Mouse (Mus musculus) hindlimb bud, embryonic 11.5 days (tissue): ENCODE data around the gene Rarres1.

Experiments
- DNase-seq: peaks from one replicate; pipeline ENCODE4 v3.0.0-alpha.2; 2012; ENCODE audit warnings: low read depth, low spot score; ENCODE audit errors: extremely low spot score

The Rarres1 gene

DNA sequence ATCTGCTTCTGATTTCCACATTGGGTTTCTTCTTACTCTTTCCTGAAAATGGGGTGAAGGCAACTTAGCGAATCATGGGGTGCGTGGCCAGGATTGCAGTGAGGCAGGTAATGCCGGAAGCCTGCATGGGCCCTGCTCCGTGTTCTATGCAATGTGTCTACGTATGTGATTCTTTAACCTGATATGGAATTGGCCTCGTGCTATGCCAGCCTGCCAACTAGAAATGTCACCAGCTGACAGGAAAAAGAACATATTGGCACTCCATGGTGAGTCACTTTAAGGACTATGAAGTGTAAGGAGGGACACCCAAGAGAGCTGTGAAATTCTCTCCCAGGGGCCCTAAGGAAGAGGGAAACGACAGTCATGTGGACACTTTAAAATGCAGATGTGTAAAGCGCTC is 22.2 kb downstream of the Rarres1 start:
- no peak for DNase-seq

DNA sequence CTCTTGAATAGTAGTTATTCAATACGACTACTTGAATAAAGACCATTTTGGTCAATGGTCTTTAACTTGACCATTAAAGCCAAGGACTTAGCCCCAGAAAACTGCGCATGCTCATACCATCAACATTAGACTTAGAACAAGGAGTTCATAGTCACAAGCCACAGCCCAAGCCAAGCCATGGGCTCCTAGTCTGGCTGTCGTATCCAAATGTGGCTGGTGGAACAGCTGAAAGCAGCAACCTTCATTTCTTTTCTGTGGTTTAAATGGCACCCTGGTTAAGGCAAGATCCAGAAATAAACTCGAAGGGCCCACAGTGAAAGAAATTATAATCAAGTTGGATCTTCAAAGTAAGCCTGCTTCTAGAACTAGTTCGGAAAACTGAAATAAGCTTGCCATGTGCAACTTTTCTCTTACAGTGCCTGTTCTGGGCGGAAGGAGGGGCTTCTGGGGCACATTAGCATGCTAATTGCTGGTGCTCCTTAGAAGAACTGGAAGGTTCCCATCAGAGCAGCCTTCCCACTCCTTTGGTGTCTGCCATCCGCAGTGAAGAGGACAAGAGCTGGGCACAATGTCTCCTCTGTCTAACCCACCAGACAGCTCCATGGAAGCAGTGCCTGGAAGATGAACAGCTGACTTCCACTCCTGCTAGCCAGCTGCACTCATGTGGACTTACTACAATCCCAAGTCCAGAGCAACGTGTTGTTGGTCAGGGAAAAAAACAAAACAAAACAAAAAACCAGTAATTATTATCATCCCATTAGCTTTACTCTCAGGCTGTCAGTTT is 23.0 kb downstream of the Rarres1 start:
- DNase-seq, result no peak

DNA sequence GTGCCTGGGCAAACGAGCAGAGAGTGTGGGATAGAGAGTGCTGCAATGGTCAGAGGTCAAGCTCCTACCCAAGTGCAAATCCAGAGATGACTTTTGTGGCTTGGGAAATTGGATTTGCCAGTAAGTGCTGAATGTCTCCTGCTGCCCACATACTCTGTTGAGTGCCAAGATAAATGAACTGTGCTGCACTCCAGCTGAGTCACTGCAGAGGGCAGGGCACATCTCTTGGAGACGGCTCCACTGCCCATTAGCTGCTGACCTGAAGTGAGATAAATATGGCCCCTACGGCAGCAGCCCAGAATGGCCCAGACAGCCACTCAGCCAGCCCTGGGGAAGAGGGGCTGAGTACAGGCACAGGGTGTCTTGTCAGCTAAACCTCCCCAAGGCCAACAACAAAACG is 25.2 kb downstream of the Rarres1 start:
- no peak for DNase-seq

DNA sequence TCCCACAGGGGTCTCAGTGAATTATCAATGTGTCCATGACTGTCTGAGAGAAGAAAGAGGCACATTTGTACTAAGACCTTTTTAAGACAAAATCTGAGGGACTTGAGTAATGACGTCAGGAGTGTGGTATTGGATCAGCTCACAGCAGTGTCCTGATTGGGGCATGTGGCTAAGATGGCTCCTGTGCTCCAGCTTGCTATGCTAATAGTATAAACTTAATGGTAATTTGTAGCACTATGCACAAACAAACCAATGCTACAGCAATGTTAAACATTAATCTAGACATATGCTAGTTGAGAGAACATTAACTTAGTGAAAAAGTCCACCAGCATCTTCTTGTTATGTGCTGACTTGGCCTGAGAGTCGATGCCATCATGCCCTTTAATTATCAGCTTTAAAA is 30.1 kb downstream of the Rarres1 start:
- DNase-seq, result no peak

DNA sequence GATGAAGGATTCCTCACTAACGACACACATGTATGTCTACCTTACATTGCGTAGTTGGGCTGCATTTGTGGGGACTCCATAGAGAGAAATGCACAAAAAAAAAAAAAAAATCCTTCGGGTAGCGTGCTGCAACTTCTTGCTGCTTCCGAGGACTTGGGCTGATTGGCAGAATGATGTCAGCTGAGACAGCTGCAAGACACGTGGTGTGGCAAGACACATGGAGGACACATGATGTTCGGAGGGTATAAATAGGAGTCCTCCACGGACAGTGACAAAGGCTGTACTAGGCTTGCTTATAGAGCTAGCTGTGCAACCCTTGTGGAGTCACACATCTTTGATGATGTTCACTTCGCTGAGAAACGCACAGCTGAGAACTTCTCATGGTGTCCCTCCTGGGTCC is 32.9 kb downstream of the Rarres1 start:
- DNase-seq, result no peak

DNA sequence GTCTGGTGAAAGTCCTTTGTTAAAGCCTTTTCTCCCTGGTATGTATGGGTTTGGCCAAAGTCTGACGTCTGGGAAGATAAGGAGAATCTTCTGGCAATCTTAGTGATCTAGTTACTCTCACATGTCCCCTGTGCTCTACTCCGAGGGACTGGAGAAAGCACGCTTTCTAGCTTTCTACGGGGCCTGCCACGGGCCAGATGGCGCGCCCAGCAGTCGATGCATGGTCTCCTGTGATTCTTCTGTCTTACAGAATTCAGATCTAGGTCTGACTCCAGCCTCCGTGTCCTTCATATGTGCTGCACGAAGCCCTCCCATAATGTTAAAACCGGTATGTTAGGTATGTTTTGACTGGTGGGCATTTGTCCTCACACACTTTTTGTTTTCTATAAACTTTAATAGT is 35.5 kb downstream of the Rarres1 start:
- DNase-seq, result no peak

DNA sequence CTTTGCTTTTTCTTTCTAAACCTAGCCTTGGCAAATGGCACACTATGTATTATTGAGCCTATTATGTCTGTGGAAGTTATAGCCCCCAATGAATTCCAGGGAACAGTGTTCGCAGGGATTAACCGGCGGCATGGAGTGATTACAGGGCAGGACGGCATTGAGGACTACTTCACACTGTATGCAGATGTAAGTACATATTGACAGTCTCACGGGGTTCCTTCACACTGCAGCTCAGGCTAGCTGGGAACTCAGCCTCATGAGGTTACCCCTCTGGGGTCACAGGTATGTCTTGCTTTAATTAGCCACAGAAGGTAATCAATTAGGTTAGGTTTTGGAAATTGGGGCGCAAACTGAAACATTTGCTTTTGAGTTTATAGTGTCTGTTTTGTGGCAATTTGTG is 41.9 kb downstream of the Rarres1 start:
- no peak for DNase-seq

DNA sequence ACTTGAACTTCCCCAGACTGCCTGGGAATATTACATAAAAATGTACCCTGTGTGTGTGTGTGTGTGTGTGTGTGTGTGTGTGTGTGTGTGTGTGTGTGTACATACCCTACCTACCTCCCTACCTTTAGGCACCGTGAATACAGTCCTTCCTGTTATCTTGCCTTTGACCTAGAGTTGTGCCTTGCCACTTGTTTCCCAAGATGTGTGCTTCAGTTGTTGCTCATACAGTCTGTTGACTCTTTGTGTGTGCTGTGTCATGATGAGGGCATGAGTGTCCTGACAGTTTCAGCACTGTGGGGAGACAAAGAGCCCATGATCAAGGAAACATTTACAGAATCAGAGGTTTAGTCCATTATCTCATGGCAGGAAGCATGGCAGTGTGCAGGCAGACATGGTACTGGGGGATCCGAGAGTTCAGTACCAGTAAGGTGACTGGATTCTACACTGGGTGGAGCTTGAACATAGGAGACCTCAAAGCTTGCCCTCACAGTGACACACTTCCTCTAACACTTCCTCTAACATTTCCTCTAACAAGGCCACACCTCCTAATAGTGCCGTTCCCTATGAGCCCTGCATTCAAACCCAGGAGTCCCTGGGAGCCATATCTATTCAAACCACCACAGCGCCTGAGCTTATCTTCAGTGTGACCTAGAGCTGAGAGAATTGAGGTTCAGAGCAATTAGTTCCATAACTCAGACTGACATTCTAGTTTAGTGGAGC is 43.8 kb downstream of the Rarres1 start:
- no peak for DNase-seq

DNA sequence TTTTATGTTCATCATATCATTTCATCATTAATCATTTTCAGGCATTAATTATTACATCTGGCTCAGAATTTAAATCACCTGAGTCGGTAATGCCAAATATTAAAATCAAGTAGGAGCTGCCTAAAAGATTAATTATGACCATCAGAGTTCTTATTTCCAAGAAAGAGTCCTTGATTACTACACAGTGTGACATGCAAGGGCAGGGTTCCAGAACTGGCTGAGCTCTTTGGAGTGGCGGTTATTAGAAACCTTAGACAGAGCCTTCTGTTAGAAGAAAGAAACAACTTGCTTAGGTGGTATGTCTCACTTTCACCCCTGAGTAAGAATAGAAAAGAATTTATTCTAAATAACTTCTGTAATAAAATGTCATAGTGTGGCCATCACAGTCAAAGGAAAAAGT is 48.0 kb downstream of the Rarres1 start:
- DNase-seq, result no peak

DNA sequence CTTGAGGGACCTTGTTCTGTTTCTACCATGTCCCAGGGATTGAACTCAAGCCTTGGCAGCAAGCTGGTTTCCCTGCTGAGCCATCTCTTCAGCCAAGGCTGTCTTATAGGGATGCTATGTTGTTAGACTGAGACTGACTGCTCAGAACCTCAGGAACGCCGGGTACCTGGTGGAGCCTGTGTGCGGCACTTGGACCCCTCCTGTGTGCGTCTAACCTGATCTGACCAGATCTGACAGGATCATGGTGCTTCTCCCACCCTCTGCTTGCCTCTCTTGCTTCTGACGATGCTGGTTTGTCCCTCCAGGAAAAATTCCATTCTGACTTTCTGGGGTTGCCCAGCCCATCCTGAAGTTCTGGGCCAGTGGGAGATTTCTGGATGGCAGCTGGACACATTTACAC is 48.7 kb downstream of the Rarres1 start:
- DNase-seq, result no peak

DNA sequence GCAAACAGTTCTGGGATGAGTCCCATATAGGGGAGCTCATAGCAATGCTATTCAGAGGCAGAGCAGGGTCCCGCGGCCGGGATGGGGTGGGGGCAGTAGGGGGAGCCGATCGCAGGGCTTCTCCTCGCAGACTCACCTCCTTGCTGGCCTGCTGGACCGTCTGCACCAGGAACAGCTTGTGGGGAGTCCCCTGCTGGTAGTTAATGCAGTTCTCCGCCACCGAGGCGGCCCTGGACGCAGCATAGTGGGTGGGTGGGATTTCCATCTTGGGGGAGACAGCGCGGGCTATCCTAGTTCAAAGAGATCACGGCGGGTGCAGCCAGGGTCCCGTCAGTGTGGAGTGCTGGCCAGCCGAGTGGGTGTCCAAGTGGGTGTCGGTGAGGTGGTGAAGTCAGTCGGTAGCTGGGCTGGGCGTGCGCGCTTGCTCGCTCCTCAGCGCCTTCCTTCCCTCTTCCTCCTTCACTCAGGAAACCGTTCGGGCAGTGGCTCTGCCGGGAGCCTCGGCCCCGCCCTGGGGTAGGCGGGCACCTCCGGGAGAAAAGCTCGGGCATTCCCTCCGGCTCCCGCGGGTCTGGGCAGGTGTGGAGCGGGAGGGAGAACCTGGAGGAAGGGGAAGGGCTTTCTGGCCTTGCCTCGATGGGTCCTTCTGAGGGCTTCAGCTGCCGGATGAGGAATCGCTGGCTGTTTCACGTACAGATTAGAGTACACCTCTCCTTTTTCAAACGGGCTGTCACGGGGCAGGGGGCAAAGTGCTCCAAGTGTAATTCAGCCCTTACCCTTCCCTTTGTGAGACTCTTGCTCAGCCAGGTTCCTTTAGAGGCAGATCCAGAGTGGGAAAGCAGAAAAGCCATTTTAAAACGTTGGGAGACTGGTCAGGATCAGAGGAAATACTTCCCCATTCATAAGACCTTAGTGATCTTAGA is 51.6 kb downstream of the Rarres1 start, which contains the start of gene Lxn:
Gene Lxn, minus strand, starts transcription at position 477 of the 923 bp plus-strand sequence.
- DNase-seq, result no peak

DNA sequence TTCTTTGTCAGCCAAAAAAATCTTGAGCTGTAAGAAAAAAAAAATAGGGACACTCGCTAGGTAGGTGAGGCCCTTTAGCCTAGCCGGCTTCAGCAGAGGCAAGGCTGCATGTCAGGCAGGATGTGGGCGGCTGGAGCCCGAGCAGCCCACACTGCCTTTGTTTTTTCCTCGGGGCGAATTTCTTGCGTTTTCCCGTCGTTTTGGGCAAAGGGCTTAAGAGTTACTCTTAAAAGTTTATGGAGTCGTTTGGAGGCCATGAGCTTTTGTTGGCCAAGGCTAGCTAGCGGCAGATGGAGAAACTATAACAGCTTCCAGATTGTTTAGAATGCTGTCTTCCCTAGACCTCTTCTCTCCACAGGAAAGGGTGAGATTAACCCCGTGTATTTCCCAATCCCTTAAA is 52.3 kb downstream of the Rarres1 start:
- DNase-seq, result no peak

DNA sequence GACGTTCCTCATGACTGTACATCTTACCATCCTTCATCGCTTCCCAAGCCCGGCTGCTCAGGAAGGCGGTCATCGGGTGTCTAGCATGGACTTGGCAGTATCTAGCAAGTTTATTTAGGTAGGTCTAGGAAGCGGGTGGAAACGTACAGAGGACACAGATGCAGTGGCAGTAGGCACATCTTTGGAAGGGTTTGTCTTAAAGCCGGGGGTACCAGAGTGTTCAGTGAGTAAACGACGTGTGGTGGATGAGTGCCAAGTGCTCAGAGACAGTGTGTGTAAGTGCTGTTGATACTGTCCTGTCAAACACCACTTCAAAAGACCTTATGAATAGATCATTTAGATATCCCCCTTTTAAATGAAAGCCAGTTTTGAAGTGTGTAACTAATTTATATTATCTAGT is 52.7 kb downstream of the Rarres1 start:
- no peak for DNase-seq

DNA sequence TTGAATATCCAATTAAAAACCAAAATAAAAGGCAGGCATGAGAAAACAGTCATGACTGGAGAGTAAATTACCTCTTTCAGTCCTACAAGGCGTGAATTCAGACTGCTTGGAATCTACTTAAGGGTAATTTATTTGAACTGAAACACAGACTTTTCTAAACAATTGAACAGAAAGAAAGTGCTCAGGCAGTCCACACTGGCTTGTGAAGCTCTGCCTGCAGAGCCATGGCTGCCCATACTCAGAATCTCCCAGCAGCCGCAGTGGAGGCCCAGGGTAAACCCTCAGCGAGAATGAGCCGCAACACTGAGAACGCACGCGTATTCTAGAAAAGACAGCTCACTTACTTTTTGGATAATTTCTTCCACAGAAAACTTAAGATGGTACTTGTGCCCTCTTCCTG is 53.3 kb downstream of the Rarres1 start:
- no peak for DNase-seq

DNA sequence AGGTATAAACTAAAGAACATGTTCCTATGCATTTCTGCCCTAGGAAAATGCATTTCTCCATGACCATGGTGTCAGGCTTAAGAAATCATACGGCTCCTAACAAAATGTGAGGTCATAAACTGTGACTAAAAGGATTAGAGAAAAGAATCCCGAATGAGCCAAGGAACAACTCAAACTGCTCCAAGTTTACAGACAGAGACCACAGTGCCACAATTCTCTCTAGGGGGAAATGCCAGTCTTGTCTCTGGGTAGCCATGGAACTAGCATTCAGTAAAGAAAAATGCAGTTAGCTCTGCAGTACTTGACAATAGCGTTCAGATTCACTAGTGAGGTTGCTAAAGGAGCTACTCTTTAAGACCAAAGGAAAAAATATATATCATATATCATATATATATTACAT is 55.4 kb downstream of the Rarres1 start:
- no peak for DNase-seq

DNA sequence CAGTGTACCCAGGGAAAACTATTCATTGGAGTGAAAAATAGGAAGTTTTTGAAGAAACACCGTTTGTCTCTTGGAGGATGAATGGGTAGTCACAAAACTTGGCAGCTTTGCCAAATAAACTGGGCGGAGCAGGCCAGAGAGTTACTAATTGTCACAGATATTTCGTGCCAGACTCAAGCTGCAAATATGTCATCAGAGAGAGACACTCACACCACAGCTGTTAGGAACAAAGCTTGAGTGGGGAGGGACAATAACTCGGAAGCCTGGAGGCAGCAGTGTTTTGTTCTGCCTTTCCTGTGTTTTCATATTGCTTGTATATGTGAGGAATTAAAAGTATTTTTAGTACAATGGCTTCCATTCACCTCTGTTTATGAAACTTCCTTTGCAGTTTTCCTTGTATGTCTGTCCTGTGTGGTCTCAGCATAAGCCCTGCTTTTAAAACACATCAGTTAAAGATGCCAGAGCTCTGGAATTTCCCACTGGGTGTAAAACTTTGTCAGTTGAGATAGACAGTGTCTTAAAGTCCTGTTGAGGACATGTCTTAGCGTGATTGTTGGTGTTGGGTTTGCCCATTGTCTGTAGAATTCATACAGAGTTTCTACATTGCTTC is 64.6 kb downstream of the Rarres1 start:
- DNase-seq, result no peak

DNA sequence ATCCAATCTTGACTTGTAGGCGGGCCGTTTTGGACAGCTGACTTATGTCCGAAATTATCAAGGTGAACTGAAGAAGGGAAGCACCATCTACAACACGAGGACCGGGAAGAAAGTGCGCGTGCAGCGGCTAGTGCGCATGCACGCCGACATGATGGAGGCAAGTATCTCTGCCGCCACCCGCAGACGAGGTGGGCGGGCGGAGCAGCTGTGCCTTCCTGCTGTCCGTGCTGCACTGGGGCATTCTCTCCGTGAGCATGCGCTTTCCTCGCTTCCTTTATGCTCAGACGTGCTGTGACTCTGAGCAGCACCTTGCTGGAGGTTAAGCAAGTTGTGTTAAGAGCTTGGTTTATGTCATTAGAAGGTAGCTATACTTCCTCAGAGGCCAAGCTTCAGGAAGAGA is 65.7 kb downstream of the Rarres1 start:
- DNase-seq, result no peak

DNA sequence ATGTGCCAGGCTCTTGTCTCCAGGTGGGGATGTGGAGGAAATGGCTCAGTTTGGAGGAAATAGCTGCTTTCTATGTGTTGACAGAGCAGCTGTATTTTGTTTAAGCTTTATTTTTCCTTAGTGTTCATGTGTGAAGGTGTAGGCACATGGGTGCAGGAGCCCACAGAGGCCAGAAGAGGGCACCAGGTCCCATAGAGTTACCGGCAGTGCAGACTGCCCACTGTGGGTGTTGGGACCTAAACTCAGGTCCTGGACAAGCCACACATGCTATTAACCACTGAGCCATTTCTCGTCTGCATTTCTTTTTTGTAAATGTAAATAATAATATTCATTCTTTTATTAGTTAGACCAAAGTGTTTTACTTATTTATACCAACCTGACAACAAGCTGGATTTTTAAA is 68.2 kb downstream of the Rarres1 start:
- no peak for DNase-seq

DNA sequence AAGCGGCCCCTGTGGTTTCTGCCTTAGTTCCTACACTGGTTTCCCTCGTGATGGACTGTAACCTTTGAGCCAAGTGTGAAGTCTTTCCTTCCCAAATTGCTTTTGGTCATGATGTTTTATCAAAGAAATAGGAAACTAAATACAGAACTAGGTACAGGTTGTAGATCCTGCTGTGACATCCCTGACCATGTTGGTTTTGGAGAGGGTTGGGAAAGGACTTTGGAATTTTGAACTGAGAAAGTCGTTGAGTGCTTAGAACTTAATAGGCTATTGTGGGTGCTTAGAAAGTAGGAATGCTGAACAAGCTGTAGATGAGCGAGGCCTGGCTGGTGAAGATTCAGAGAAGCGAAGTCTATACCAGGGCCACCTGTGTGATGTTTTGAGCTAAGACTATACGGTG is 81.3 kb downstream of the Rarres1 start:
- DNase-seq, result no peak

DNA sequence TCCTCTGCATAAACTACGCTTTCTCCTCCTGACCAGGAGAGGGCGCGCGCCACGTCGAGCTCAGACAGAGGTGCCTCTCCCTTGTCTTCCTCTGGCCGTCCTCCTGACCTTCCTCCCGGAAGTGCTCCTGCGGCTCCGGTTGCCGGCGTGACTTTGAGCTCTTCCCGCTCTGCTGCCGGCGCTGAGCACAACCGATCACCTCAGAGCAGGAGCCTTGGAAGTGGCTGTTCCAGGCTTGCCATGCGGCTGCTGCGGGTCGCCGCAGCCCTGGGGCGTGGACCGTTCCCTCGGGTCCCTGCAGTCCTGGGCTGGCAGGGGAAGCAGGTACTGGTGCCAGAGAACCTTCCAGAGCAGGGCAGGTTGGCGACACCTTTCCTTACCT is 85.3 kb downstream of the Rarres1 start, which contains the start of gene Gfm1:
Gene Gfm1, plus strand, starts transcription at position 98 of the 382 bp plus-strand sequence.
- peak; percentile 44 for DNase-seq
